Mouse (Mus musculus): ENCODE results near the gene Cd59a. TPM values are rescaled to one million over a fixed set of nuclear protein-coding genes. Genes with fewer than 3 reads are reported as not detected.
"Not testable (repeated sequence)": the region's sequence is repeated elsewhere in the genome, so short reads cannot be mapped to it uniquely, and the experiment has no call there.

Gene Cd59a
- 71.9 and 82.3 TPM in 2 replicates for polyA plus RNA-seq (2015; fragmentation: Nextera tagmentation; extraction: Ambion mirVana)

DNA sequence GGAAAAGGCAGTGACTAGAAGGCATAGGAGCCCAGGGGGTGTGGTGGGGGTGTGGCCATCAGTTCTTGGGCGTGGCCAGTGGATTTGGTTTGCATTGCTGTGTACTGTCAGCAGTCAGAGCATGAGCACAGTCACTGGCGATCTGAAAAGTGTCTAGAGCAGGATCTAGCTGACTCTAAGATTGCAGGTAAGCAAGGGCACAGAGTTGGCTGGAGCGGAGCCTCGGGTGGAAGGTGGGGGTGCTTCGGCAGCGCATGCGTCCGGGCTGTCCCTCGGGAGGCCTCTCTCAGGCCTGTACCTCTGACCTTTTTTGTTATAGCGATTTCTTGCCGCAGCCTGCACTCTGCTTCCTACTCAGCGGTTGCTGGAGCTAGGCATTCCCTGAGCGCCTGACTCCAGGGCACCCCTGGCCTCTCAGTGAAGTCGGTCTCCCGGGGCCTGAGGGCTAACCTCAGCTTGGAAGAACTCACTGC lies at the start of gene Cd59a:
TSS of gene Cd59a (plus strand) at position 61 of the 473 bp plus-strand sequence.
- Histone ChIP-seq H3K4me2 (replicated peaks; ENCODE audit: low read depth) (peak within 1 kb of the TSS; percentile 67), H3K4me3 (ENCODE audit: low read depth, low read length) (peak within 1 kb of the TSS; percentile 50), H3K4me1 (replicated peaks; ENCODE audit: control insufficient read depth, insufficient read depth, low read length) (peaks cover 5% of the 10 kb centered on the region; the same call in 1 of the 2 replicates), H3K27ac (ENCODE audit: low read depth, low read length) (peak within 1 kb of the TSS; percentile 77), H3K9me3 (ENCODE audit: control insufficient read depth) (no peaks in the 10 kb centered on the region), H3K36me3 (ENCODE audit: control insufficient read depth, insufficient read depth) (no peaks in the 10 kb centered on the region), H3K27me3 (replicated peaks; ENCODE audit: control insufficient read depth, insufficient read depth, low read length) (no peaks in the 10 kb centered on the region), H3K9ac (ENCODE audit: low read depth, low read length) (peak within 1 kb of the TSS; percentile 51)
- ATAC-seq, result peak; percentile 85
- TF ChIP-seq CTCF (IDR thresholded peaks at IDR 0.05; ENCODE audit: low read depth), result no peak
- WGBS, result 2% methylated on average over 15 of the region's 15 CpGs

DNA sequence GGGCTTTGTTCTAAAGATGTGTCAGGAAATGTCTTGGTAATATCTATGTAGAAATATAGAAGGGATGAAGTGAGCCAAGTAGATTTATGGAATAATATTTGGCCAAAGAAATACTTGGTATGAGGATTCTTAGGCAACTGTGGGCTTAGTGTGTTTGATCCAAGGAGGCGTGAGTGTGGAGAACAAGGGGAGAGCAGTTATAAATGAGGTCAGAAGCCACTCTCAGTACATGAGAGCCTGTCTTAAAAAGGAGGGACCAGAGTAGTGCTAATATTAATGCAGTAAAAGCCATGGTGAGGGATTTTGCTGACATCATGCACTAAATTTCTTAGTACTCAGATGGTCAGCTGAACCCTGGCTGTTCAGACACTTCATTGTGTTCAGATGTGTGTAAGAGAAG lies 37.2 kb upstream of the Cd59a start:
- peaks cover 36% of the 10 kb centered on the region for H3K36me3 ChIP-seq (ENCODE audit: control insufficient read depth, insufficient read depth)
- H3K4me3 ChIP-seq (ENCODE audit: low read depth, low read length), result no peak overlapping the region
- H3K9me3 ChIP-seq (ENCODE audit: control insufficient read depth), result no peaks in the 10 kb centered on the region
- H3K27me3 ChIP-seq (replicated peaks; ENCODE audit: control insufficient read depth, insufficient read depth, low read length), result no peaks in the 10 kb centered on the region
- no peak overlapping the region for H3K27ac ChIP-seq (ENCODE audit: low read depth, low read length)
- no peaks in the 10 kb centered on the region for H3K4me1 ChIP-seq (replicated peaks; ENCODE audit: control insufficient read depth, insufficient read depth, low read length)
- H3K4me2 ChIP-seq (replicated peaks; ENCODE audit: low read depth), result no peak overlapping the region
- no peak for TF ChIP-seq CTCF (IDR thresholded peaks at IDR 0.05; ENCODE audit: low read depth)
- 80% methylated on average over 1 of the region's 1 CpGs for WGBS
- H3K9ac ChIP-seq (ENCODE audit: low read depth, low read length), result no peak overlapping the region
- ATAC-seq, result no peak

DNA sequence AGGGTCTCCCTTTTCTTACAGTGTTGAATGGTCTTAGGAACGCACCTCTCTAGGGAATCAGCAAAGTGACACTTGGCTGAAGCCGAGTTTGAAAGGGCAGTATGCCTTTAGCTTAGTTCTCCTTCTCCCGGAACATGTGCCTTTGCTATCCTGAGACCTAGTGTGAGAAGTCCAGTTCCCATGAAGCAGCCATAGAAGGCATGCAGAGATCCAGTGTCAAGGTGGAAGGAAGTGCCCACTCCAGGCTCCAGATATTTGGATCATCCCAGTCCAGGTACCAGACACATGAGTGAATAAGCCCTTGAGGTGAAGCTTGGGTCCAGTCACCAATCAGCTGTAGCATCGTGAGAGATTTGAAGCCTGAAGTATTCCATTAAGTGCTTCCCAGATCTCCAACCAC lies 36.6 kb upstream of the Cd59a start:
- Histone ChIP-seq H3K4me3 (ENCODE audit: low read depth, low read length) (no peak overlapping the region), H3K27me3 (replicated peaks; ENCODE audit: control insufficient read depth, insufficient read depth, low read length) (no peaks in the 10 kb centered on the region), H3K9me3 (ENCODE audit: control insufficient read depth) (no peaks in the 10 kb centered on the region), H3K9ac (ENCODE audit: low read depth, low read length) (no peak overlapping the region), H3K36me3 (ENCODE audit: control insufficient read depth, insufficient read depth) (peaks cover 32% of the 10 kb centered on the region), H3K4me1 (replicated peaks; ENCODE audit: control insufficient read depth, insufficient read depth, low read length) (no peaks in the 10 kb centered on the region), H3K4me2 (replicated peaks; ENCODE audit: low read depth) (no peak overlapping the region), H3K27ac (ENCODE audit: low read depth, low read length) (no peak overlapping the region)
- TF ChIP-seq CTCF (IDR thresholded peaks at IDR 0.05; ENCODE audit: low read depth), result no peak
- WGBS, result 93% methylated on average over 4 of the region's 4 CpGs
- ATAC-seq, result no peak

GRCm38 (mm10) chr2:104059786-104060185 lies 35.8 kb upstream of the Cd59a start:
- Histone ChIP-seq H3K4me3 (ENCODE audit: low read depth, low read length) (no peak overlapping the region), H3K9me3 (ENCODE audit: control insufficient read depth) (no peaks in the 10 kb centered on the region), H3K4me1 (replicated peaks; ENCODE audit: control insufficient read depth, insufficient read depth, low read length) (no peaks in the 10 kb centered on the region), H3K36me3 (ENCODE audit: control insufficient read depth, insufficient read depth) (peaks cover 23% of the 10 kb centered on the region), H3K4me2 (replicated peaks; ENCODE audit: low read depth) (no peak overlapping the region), H3K9ac (ENCODE audit: low read depth, low read length) (no peak overlapping the region), H3K27me3 (replicated peaks; ENCODE audit: control insufficient read depth, insufficient read depth, low read length) (no peaks in the 10 kb centered on the region), H3K27ac (ENCODE audit: low read depth, low read length) (no peak overlapping the region; the same call in 1 of the 2 replicates)
- WGBS, result 76% methylated on average over 10 of the region's 10 CpGs
- ATAC-seq, result no peak
- no peak for TF ChIP-seq CTCF (IDR thresholded peaks at IDR 0.05; ENCODE audit: low read depth)

DNA sequence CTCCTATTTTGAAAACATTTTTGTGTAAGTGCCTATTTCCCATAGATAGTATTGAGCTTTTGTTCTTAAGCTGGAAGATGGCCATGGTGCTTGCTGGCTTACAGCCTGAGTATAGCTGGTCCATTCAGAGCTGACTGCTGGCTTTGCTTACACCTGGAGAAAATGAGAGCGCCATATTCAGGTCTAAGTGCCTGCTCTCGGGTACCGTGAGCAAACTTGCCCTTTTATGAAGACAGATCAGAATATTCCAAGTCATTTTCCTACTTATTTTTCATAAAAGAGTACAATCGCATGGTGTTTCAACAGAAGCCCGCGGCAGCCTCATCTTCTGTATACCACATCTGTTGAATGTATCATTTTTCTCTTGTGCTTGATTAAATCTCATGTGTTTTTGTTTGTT lies 34.6 kb upstream of the Cd59a start:
- Histone ChIP-seq H3K27ac (ENCODE audit: low read depth, low read length) (no peak overlapping the region), H3K4me1 (replicated peaks; ENCODE audit: control insufficient read depth, insufficient read depth, low read length) (no peaks in the 10 kb centered on the region), H3K27me3 (replicated peaks; ENCODE audit: control insufficient read depth, insufficient read depth, low read length) (no peaks in the 10 kb centered on the region), H3K9ac (ENCODE audit: low read depth, low read length) (no peak overlapping the region), H3K4me3 (ENCODE audit: low read depth, low read length) (no peak overlapping the region), H3K4me2 (replicated peaks; ENCODE audit: low read depth) (no peak overlapping the region), H3K9me3 (ENCODE audit: control insufficient read depth) (no peaks in the 10 kb centered on the region), H3K36me3 (ENCODE audit: control insufficient read depth, insufficient read depth) (peaks cover 15% of the 10 kb centered on the region)
- no peak for TF ChIP-seq CTCF (IDR thresholded peaks at IDR 0.05; ENCODE audit: low read depth)
- 95% methylated on average over 6 of the region's 6 CpGs for WGBS
- no peak for ATAC-seq

DNA sequence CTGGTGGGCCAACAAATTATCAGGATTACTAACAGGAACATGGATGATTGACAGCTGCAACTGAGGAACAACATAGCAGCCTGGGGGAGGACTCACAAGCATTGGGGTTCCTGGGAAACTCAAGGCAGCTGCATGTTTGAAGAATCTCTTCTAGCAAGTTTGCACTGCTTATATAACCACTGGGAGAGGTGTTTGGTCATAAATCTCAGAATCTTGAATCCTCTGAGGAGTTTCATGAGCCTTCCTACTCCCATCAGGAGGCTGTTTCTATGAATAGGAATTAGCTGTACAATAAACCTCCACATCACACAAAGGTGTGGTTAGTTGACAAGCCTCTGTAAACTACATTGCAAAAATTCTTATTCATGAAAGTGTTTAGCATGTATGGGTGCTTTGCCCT lies 32.9 kb upstream of the Cd59a start:
- no peak for TF ChIP-seq CTCF (IDR thresholded peaks at IDR 0.05; ENCODE audit: low read depth)
- Histone ChIP-seq H3K9me3 (ENCODE audit: control insufficient read depth) (no peaks in the 10 kb centered on the region), H3K4me2 (replicated peaks; ENCODE audit: low read depth) (no peak overlapping the region), H3K9ac (ENCODE audit: low read depth, low read length) (no peak overlapping the region), H3K4me1 (replicated peaks; ENCODE audit: control insufficient read depth, insufficient read depth, low read length) (no peaks in the 10 kb centered on the region), H3K4me3 (ENCODE audit: low read depth, low read length) (no peak overlapping the region), H3K27ac (ENCODE audit: low read depth, low read length) (no peak overlapping the region), H3K27me3 (replicated peaks; ENCODE audit: control insufficient read depth, insufficient read depth, low read length) (no peaks in the 10 kb centered on the region), H3K36me3 (ENCODE audit: control insufficient read depth, insufficient read depth) (peaks cover 15% of the 10 kb centered on the region)
- ATAC-seq, result no peak

GRCm38 (mm10) chr2:104064152-104064551 lies 31.4 kb upstream of the Cd59a start:
- TF ChIP-seq CTCF (IDR thresholded peaks at IDR 0.05; ENCODE audit: low read depth), result no peak
- no peak for ATAC-seq
- 77% methylated on average over 2 of the region's 2 CpGs for WGBS

DNA sequence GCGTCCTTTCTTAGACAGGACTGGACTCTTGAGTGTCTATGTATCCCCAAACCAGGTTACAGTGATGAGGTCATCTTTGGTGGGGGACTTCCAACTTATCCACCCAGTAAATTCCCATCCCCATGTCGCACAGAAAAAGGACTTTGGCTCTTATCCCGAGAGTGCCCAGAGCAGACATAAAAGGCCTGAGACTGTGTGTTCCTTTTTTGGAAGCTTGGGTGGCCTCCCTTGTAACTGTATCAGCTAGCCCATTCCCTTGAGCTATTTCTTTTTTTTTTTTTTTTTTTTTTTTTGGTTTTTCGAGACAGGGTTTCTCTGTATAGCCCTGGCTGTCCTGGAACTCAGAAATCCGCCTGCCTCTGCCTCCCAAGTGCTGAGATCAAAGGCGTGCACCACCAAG lies 30.1 kb upstream of the Cd59a start, which contains the start of gene Gm10912:
TSS of gene Gm10912 (plus strand) at position 301 of the 400 bp plus-strand sequence.
- H3K27me3 ChIP-seq (replicated peaks; ENCODE audit: control insufficient read depth, insufficient read depth, low read length); H3K4me2 ChIP-seq (replicated peaks; ENCODE audit: low read depth); ATAC-seq; H3K4me1 ChIP-seq (replicated peaks; ENCODE audit: control insufficient read depth, insufficient read depth, low read length); H3K27ac ChIP-seq (ENCODE audit: low read depth, low read length); H3K4me3 ChIP-seq (ENCODE audit: low read depth, low read length); H3K36me3 ChIP-seq (ENCODE audit: control insufficient read depth, insufficient read depth); H3K9ac ChIP-seq (ENCODE audit: low read depth, low read length); H3K9me3 ChIP-seq (ENCODE audit: control insufficient read depth): not testable (repeated sequence)
- 90% methylated on average over 5 of the region's 6 CpGs for WGBS

More at GRCm38 (mm10) chr2:104064152-104064551, 31.4 kb upstream of the Cd59a start:
- H3K27ac ChIP-seq (ENCODE audit: low read depth, low read length), result no peak overlapping the region
- peaks cover 8% of the 10 kb centered on the region; the same call in 1 of the 2 replicates for H3K36me3 ChIP-seq (ENCODE audit: control insufficient read depth, insufficient read depth)
- H3K4me2 ChIP-seq (replicated peaks; ENCODE audit: low read depth), result no peak overlapping the region
- no peaks in the 10 kb centered on the region for H3K27me3 ChIP-seq (replicated peaks; ENCODE audit: control insufficient read depth, insufficient read depth, low read length)
- H3K4me1 ChIP-seq (replicated peaks; ENCODE audit: control insufficient read depth, insufficient read depth, low read length), result no peaks in the 10 kb centered on the region
- H3K9ac ChIP-seq (ENCODE audit: low read depth, low read length), result no peak overlapping the region
- H3K9me3 ChIP-seq (ENCODE audit: control insufficient read depth), result no peaks in the 10 kb centered on the region
- H3K4me3 ChIP-seq (ENCODE audit: low read depth, low read length), result no peak overlapping the region

GRCm38 (mm10) chr2:104068450-104068849 lies 27.2 kb upstream of the Cd59a start, which contains the start of gene Gm10799:
TSS of gene Gm10799 (minus strand) at chr2:104068550.
- WGBS, result 67% methylated on average over 7 of the region's 7 CpGs
- not testable (repeated sequence) for H3K4me1 ChIP-seq (replicated peaks; ENCODE audit: control insufficient read depth, insufficient read depth, low read length); H3K4me2 ChIP-seq (replicated peaks; ENCODE audit: low read depth); H3K9me3 ChIP-seq (ENCODE audit: control insufficient read depth); ATAC-seq; H3K4me3 ChIP-seq (ENCODE audit: low read depth, low read length); H3K9ac ChIP-seq (ENCODE audit: low read depth, low read length); H3K27me3 ChIP-seq (replicated peaks; ENCODE audit: control insufficient read depth, insufficient read depth, low read length); H3K36me3 ChIP-seq (ENCODE audit: control insufficient read depth, insufficient read depth); H3K27ac ChIP-seq (ENCODE audit: low read depth, low read length)
